Mouse (Mus musculus) heart, adult 2 months (tissue): ENCODE results near the gene A3galt2. TPM values are rescaled to one million over a fixed set of nuclear protein-coding genes. Genes with fewer than 3 reads are reported as not detected.

Experiments used
- DNase-seq, 2 experiments: peaks; one replicate each; pipeline ENCODE4 v3.0.0; 2021
- H3K27ac ChIP-seq: fragments of 200-600 bp; 2 replicates; pipeline ENCODE4 v1.8.1; 2022
- H3K27me3 ChIP-seq: fragments of 200-500 bp; 2 replicates; pipeline ENCODE4 v1.6.1; 2012; ENCODE audit warnings: mild to moderate bottlenecking, low read length, inconsistent platforms, mixed read lengths; ENCODE audit not compliant: control insufficient read depth, insufficient read depth
- H3K36me3 ChIP-seq: fragments of 200-500 bp; 2 replicates; pipeline ENCODE4 v1.6.1; 2012; ENCODE audit warnings: low read length, inconsistent platforms; ENCODE audit not compliant: control insufficient read depth, insufficient read depth
- H3K4me1 ChIP-seq: fragments of 200-500 bp; 2 replicates; pipeline ENCODE4 v1.6.1; 2011; ENCODE audit warnings: low read length; ENCODE audit not compliant: control insufficient read depth, insufficient read depth
- H3K4me3 ChIP-seq: fragments of 200-600 bp; 2 replicates; pipeline ENCODE4 v1.8.1; 2022
- H3K79me2 ChIP-seq: fragments of 200-500 bp; replicated peaks from 2 replicates; pipeline ENCODE4 v1.6.1; 2012; ENCODE audit warnings: mild to moderate bottlenecking, inconsistent platforms, low read length, moderate library complexity, mixed read lengths; ENCODE audit not compliant: control insufficient read depth, insufficient read depth
- H3K9ac ChIP-seq: fragments of 200-500 bp; 2 replicates; pipeline ENCODE4 v1.6.1; 2012; ENCODE audit warnings: low read depth, mild to moderate bottlenecking, control low read depth, inconsistent platforms, low read length, mixed read lengths
- CTCF ChIP-seq: fragments of 200-600 bp; IDR thresholded peaks from 2 replicates; pipeline ENCODE4 v1.8.1; 2022; ENCODE audit warnings: antibody characterized with exemption, mild to moderate bottlenecking, moderate library complexity
- EP300 ChIP-seq: fragments of 200-500 bp; IDR thresholded peaks from 2 replicates; pipeline ENCODE4 v1.6.1; 2011; ENCODE audit warnings: low read depth, low read length, control low read depth; ENCODE audit not compliant: insufficient read depth
- POLR2A ChIP-seq: fragments of 200-500 bp; IDR thresholded peaks from 2 replicates; pipeline ENCODE4 v1.6.1; 2011; ENCODE audit warnings: mild to moderate bottlenecking, low read depth, low read length, control low read depth; ENCODE audit not compliant: insufficient read depth
- WGBS: fragments of 180-500 bp; shearing (Covaris S2); methylation state at CpG from one replicate; pipeline ENCODE4 v1.1.7; 2018; 5-methylcytosine and 5-hydroxymethylcytosine counted together
- intact Hi-C: fragments of 180-260 bp; cut with DNase I; formaldehyde crosslinking; loops from one replicate; pipeline ENCODE4 v1.15.1; 2025
- polyA plus RNA-seq: library from polyadenylated mRNA; depleted of rRNA; stranded (reverse); fragments of >200 nt; gene quantifications from 2 replicates; pipeline ENCODE4 v1.2.3, GENCODE M21; 2012
- total RNA-seq, 2 experiments: library from RNA; stranded (reverse); gene quantifications; 2 replicates each; pipeline ENCODE4 v1.2.3; 2021

The A3galt2 gene
- total and polyA plus RNA-seq, 3 experiments = 0.08 to 0.37 (median 0.16) TPM

- Histone ChIP-seq H3K4me3 (no peak overlapping the region), H3K79me2 (peaks cover 2% of the 10 kb centered on the region; the same call in 1 of the 2 replicates), H3K4me1 (no peaks in the 10 kb centered on the region), H3K27me3 (no peaks in the 10 kb centered on the region), H3K36me3 (no peaks in the 10 kb centered on the region), H3K27ac (no peak overlapping the region), H3K9ac (no peak overlapping the region)
- TF ChIP-seq CTCF (no peak), POLR2A (no peak), EP300 (no peak)
- intact Hi-C loops = no loop called here
- DNase-seq = no peak
- WGBS = 91% methylated on average over 24 of the region's 24 CpGs
Observed at GRCm38 (mm10) chr4:128787023-128787939, 32.1 kb downstream of the A3galt2 start.

- no peak overlapping the region for H3K4me3 ChIP-seq
- WGBS = 92% methylated on average over 4 of the region's 4 CpGs
- DNase-seq = no peak
Observed at GRCm38 (mm10) chr4:128788108-128788507, 32.9 kb downstream of the A3galt2 start.

GRCm38 (mm10) chr4:128789646-128790045, 34.5 kb downstream of the A3galt2 start:
- Histone ChIP-seq H3K4me3 (no peak overlapping the region), H3K36me3 (no peaks in the 10 kb centered on the region), H3K27ac (no peak overlapping the region), H3K4me1 (peaks cover 5% of the 10 kb centered on the region; the same call in 1 of the 2 replicates), H3K9ac (no peak overlapping the region), H3K27me3 (no peaks in the 10 kb centered on the region), H3K79me2 (peaks cover 2% of the 10 kb centered on the region; the same call in 1 of the 2 replicates)
- no peak for TF ChIP-seq POLR2A
- TF ChIP-seq EP300 = no peak
- TF ChIP-seq CTCF = no peak
- WGBS = 77% methylated on average over 18 of the region's 18 CpGs
- DNase-seq = no peak
- intact Hi-C loops = no loop called here

More at GRCm38 (mm10) chr4:128788108-128788507, 32.9 kb downstream of the A3galt2 start:
- intact Hi-C loops = no loop called here
- H3K27ac ChIP-seq = no peak overlapping the region
- no peak overlapping the region for H3K9ac ChIP-seq
- H3K4me1 ChIP-seq = no peaks in the 10 kb centered on the region
- H3K27me3 ChIP-seq = no peaks in the 10 kb centered on the region
- H3K36me3 ChIP-seq = no peaks in the 10 kb centered on the region
- TF ChIP-seq POLR2A = no peak
- TF ChIP-seq EP300 = no peak
- no peak for TF ChIP-seq CTCF
- peaks cover 2% of the 10 kb centered on the region; the same call in 1 of the 2 replicates for H3K79me2 ChIP-seq

GRCm38 (mm10) chr4:128793710-128794109, 38.5 kb downstream of the A3galt2 start:
- DNase-seq = peak in 1 of 2 experiments; percentile 41
- Histone ChIP-seq H3K79me2 (peaks cover 2% of the 10 kb centered on the region; the same call in 1 of the 2 replicates), H3K27ac (no peak overlapping the region), H3K9ac (no peak overlapping the region), H3K27me3 (no peaks in the 10 kb centered on the region), H3K36me3 (no peaks in the 10 kb centered on the region), H3K4me1 (peaks cover 10% of the 10 kb centered on the region), H3K4me3 (no peak overlapping the region)
- intact Hi-C loops = no loop called here
- WGBS = 15% methylated on average over 1 of the region's 1 CpGs
- no peak for TF ChIP-seq CTCF
- no peak for TF ChIP-seq POLR2A
- TF ChIP-seq EP300 = no peak

- Histone ChIP-seq H3K27me3 (no peaks in the 10 kb centered on the region), H3K9ac (no peak overlapping the region), H3K4me1 (peaks cover 10% of the 10 kb centered on the region), H3K27ac (no peak overlapping the region), H3K36me3 (no peaks in the 10 kb centered on the region), H3K4me3 (no peak overlapping the region), H3K79me2 (peaks cover 2% of the 10 kb centered on the region; the same call in 1 of the 2 replicates)
- TF ChIP-seq CTCF = no peak
- no peak for TF ChIP-seq POLR2A
- TF ChIP-seq EP300 = no peak
- DNase-seq = no peak
- intact Hi-C loops = no loop called here
- WGBS = 70% methylated on average over 8 of the region's 8 CpGs
Observed at GRCm38 (mm10) chr4:128794198-128794597, 39.0 kb downstream of the A3galt2 start.

- DNase-seq = no peak
- peaks cover 10% of the 10 kb centered on the region for H3K4me1 ChIP-seq
- H3K36me3 ChIP-seq = no peaks in the 10 kb centered on the region
- H3K9ac ChIP-seq = no peak overlapping the region
- TF ChIP-seq POLR2A = no peak
- TF ChIP-seq EP300 = no peak
- no peak for TF ChIP-seq CTCF
- WGBS = 29% methylated on average over 9 of the region's 9 CpGs
- no peaks in the 10 kb centered on the region for H3K27me3 ChIP-seq
- H3K4me3 ChIP-seq = no peak overlapping the region
- no peaks in the 10 kb centered on the region; the same call in 1 of the 2 replicates for H3K79me2 ChIP-seq
- intact Hi-C loops = no loop called here
- H3K27ac ChIP-seq = no peak overlapping the region
Observed at GRCm38 (mm10) chr4:128795596-128795995, 40.4 kb downstream of the A3galt2 start.
